Mouse (Mus musculus) heart, postnatal 4 days (tissue): ENCODE data around the gene Otub1. TPM values are rescaled to one million over a fixed set of nuclear protein-coding genes. Genes with fewer than 3 reads are reported as not detected.

Experiments used
- DNase-seq: peaks from one replicate; pipeline ENCODE4 v3.0.0; 2021
- total RNA-seq, 2 experiments: library from RNA; stranded (reverse); gene quantifications; 2 replicates each; pipeline ENCODE4 v1.2.3; 2021

Otub1 gene
- 100 to 1,000 TPM; 111 to 112 TPM for total RNA-seq

GRCm38 (mm10) chr19:7205753-7206736, at the start of gene Otub1:
Gene Otub1 (minus strand): TSS chr19:7206316.
- peak; percentile 95 for DNase-seq

DNA sequence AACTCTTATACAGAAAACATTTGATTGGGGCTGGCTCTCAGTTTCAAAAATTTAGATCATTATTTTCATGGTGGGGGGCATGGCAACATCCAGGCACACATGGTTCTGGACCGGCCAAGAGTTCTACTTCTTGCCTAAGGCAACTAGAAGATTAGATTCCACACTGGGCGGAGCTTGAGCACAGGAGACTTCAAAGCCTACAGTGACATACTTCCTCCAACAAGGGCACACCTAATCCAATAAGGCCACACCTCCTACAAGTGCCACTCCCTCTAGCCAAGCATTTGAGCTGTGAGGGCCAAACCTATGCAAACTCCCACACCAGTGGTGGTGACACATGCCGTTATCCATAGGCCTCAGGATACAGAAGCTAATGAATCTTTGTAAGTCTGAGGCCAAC, 39.9 kb upstream of the Otub1 start:
- DNase-seq = no peak

- DNase-seq = peak; percentile 96
Observed at GRCm38 (mm10) chr19:7240782-7241690, 34.9 kb upstream of the Otub1 start, which contains the start of gene Naa40. Gene Naa40 (minus strand): TSS chr19:7241183.

GRCm38 (mm10) chr19:7240291-7240690, 34.2 kb upstream of the Otub1 start:
- DNase-seq = no peak

DNA sequence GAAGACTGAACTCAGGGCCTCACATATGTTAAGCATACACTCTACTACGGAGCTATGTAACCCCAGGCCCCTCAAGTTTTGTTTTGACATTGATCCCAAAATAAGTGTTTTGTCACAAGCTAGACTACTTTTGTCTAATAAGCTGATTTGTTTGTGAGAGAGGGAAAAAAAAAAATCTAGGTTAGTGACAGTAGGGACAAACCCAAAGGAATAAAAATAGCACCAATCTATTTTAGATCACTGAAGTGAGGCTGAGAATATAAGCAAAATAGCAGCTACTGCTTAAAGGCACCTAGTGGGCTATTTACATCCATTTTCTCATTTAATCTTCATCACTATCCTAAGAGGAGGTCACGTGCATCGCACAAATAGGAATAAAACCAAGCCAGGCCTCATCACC, 33.5 kb upstream of the Otub1 start:
- no peak for DNase-seq

- DNase-seq = no peak
Observed at GRCm38 (mm10) chr19:7236742-7237141, 30.6 kb upstream of the Otub1 start.

GRCm38 (mm10) chr19:7236011-7236410, 29.9 kb upstream of the Otub1 start:
- no peak for DNase-seq

- DNase-seq = no peak
Observed at GRCm38 (mm10) chr19:7235461-7235860, 29.3 kb upstream of the Otub1 start.

DNA sequence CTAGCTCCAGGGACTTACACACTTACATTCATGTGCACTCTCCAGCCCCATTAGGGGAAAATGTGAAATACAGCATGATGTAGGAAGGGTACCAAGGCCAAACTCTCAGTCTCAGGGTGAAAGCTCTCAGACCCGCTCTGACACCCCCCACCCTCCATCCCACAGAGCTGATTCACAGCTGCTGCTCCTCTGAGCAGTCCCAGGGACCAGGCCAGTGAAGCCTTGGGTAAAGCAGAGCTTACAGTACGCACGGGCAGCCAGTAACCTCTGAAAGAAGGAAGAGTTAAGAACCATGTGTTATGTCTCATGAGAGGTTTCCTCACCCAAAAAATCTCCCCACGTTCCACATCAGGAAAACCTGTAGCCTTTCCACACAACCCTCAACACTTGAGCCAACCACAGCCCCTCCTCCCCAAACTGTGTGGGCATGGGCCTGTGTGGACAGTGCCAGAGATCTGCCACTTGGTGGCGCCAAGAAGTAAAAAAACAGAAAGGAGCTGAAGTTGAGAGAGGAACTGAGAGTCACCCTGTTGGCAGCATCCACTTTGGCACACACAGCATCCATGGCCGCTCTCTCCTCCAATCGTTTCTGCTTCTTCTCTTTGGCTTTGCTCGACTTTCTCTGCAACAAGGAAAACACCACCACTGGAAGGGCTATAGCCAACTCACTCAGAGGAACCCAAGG, 28.6 kb upstream of the Otub1 start:
- DNase-seq = peak; percentile 87

DNA sequence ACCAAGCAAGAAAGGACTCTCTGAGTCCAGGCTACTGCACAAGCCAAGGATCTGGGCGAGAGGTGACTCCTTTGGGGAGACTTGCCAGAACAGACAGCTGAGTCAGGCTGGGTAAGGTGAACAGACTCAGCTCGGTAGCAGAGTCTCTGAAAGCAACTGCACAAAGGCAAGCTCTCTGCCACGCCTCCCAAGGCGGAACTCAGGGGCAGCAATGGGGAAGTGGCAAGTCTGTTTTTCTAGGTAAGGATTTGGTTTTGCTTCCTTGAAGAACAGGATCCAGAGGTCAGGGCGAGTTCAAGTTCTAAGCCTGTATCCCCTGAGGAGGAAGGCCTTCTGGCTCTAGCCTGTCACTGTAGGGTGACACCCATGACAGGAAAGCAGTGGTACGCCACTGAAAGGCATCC, 20.4 kb upstream of the Otub1 start:
- DNase-seq = no peak

DNA sequence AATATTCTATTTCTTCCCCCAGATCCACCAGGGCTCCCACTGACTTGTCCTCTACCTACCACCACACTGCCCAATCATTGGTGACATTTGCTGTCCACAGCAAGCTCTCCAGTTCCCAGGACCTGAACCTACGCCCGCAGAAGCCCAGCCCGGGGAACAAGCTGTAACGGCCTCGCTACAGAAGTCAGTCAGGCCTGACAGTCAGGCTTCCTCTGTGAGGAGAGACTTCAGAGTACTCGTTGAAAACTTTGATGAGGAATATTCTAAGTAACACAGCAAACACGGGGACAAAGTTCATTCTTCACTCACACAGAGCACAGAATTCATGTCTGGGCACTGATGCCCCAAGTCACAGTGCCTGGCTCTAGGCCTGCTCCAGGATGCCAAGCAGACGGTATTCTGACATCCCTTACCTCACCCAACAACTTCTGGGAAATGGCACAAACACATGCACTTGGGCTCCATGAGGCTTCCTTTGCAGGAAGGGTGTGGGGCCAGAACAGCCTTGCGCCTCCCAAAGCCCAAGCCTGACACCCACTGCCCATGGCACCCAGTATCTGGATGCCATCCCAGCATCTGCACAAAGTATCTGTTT, 19.1 kb upstream of the Otub1 start:
- no peak for DNase-seq

GRCm38 (mm10) chr19:7224253-7224652, 18.1 kb upstream of the Otub1 start:
- no peak for DNase-seq

DNA sequence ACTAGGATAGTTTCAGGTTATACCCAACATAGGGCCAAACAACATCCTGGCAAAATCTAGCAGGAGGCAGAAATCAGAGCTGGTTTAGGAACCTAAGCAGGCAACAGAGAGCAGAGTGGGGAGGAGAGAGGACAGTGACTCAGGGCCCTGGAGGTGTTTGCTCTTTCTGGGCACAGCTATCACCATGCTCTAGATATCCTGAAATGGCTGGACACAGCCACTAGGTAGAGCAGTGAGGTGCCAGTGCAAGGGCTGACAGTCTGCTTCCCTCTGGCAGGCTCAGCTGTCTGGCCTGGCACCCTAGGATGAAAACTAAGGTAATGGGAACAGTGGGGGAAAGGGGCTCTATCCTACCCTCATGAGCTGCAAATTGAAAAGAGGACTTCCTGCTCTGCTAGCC, 17.4 kb upstream of the Otub1 start:
- no peak for DNase-seq

- no peak for DNase-seq
Observed at GRCm38 (mm10) chr19:7222196-7222595, 16.1 kb upstream of the Otub1 start.

GRCm38 (mm10) chr19:7218753-7219152, 12.6 kb upstream of the Otub1 start:
- DNase-seq = no peak

DNA sequence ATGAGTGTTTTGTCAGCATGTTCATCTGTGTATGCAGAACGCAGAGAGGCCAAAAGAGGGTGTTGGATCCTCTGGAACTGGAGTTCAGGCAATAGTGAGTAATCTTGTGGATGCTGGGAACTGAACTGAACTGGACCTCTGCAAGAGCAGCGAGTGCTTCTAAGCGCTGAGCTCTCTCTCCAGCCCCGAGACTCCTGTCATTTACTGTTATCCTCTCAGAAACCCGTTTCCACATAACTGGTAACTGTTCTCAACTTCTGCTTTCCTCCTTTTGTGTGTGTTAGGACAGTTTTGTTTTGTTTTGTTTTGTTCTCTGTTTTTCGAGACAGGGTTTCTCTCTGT, 11.8 kb upstream of the Otub1 start:
- DNase-seq = no peak

DNA sequence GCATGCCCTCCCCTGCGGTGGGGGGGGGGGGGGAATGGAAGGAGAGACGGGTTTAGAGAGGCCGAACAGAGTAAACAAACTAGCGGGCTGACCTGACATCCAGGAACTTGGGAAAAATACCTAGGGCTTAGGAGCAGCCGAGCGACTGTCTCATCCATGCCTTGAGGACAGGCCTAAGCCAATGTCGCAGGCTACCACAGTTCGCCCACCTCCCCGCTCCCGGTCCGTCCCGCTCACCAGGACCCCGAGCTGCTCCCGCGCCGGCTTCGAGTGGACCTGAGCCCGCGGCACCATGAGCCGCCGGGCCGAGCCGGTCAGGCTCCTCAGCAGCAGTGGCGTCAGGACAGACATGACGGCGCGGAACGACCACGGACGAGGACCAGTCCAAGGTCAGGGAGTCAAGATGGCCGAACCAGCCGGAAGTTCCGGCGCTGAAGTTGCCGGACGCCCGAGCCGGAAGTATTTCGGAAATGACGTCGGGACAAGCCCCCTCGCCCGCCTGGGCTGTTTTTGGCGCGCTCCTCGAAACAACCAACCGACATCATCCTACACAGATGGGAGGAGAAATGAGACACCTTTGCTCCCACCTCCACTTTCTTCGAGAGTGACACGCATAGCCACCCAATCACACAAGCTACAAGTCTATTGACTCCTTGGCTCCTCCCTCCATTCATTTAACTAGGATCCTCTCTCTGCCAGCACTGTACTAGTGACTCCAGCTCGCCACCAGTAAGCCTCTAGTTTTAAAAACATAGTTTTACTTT, 11.2 kb upstream of the Otub1 start, which contains the start of gene Cox8a:
TSS of gene Cox8a (minus strand) at position 455 of the 764 bp plus-strand sequence.
- DNase-seq = peak; percentile 96

GRCm38 (mm10) chr19:7214484-7214883, 8.4 kb upstream of the Otub1 start:
- no peak for DNase-seq

- no peak for DNase-seq
Observed at GRCm38 (mm10) chr19:7213010-7213409, 6.9 kb upstream of the Otub1 start.

- no peak for DNase-seq
Observed at GRCm38 (mm10) chr19:7212216-7212615, 6.1 kb upstream of the Otub1 start.
